ENCODE assay signal across 17 mouse cellular contexts in the genomic region with DNA sequence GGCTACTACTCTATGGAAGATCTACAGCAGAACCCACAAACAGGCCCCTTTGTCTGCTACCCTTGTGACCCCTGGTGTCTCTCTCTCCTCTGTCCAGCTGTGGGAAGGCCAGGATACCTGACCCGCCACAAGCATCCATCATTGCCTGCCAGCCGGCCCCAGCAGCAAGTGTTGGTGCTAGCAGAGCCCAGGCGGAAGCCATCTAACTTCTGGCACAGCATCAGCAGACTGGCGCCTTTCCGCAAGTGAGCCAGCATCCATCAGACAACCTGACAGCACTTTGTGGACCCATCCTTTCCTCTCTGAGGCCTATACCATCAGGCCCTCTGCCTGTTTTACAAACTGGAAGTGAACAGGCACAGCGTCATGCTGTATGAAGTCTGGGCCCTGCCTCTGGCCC. TPM values are rescaled to one million over a fixed set of nuclear protein-coding genes. Genes with fewer than 3 reads are reported as not detected.
DNase-seq lines count a peak whose midpoint lies in the region; ATAC-seq and TF ChIP-seq lines count a peak whose summit lies in the region.
"Had no signal": no experiment of that assay in that cellular context is flagged by ENCODE, and none has a peak within 500 bp of the region (broad histone marks: within the 10 kb centered on the region; RNA-seq: fewer than 3 reads in every experiment).

No protein-coding gene starts in this region.

- 81% methylated on average over 6 of the region's 6 CpGs for WGBS in hindbrain, embryonic 13.5 days
- WGBS in hindbrain, embryonic 11.5 days: 82% methylated on average over 6 of the region's 6 CpGs

- peaks cover 99% of the 10 kb centered on the region for H3K36me3 ChIP-seq in hindbrain, embryonic 13.5 days
- H3K36me3 ChIP-seq in hindbrain, embryonic 11.5 days (ENCODE audit: control insufficient read depth, insufficient read depth, low read length): peaks cover 11% of the 10 kb centered on the region; the same call in 1 of the 2 replicates
- peaks cover 7% of the 10 kb centered on the region for H3K36me3 ChIP-seq in myocyte (ENCODE audit: control insufficient read depth, insufficient read depth)

- intact Hi-C loops in left cerebral cortex, adult 2 months (cut with DNase I): no loop called here

- peak overlapping the region; percentile 35; the same call in 1 of the 2 replicates for H3K27ac ChIP-seq in hindbrain, embryonic 13.5 days
- H3K27ac ChIP-seq in hindbrain, embryonic 11.5 days (ENCODE audit: low read depth, low read length): no peak overlapping the region
- H3K27ac ChIP-seq in left cerebral cortex, adult 2 months: peak overlapping the region; percentile 50
- H3K27ac ChIP-seq: limb, embryonic 15.5 days; midbrain, embryonic 10.5 days had no signal

- TF ChIP-seq POLR2A in myocyte (IDR thresholded peaks at IDR 0.05; ENCODE audit: insufficient read length, low read depth): no peak

- peaks cover 21% of the 10 kb centered on the region for H3K4me1 ChIP-seq in hindbrain, embryonic 13.5 days (replicated peaks)
- peaks cover 3% of the 10 kb centered on the region; the same call in 1 of the 2 replicates for H3K4me1 ChIP-seq in hindbrain, embryonic 11.5 days (replicated peaks; ENCODE audit: control insufficient read depth, insufficient read depth, low read length)
- H3K4me1 ChIP-seq: limb, embryonic 15.5 days had no signal

- peak; percentile 52 to 61 for DNase-seq in cerebellum, postnatal 14 days
- no peak for DNase-seq in hindbrain, embryonic 11.5 days (ENCODE audit: low spot score)
- DNase-seq in left cerebral cortex, adult 2 months (ENCODE audit: extremely low spot score in 1 of 2, low spot score in 2 of 2): no peak
- DNase-seq in left cerebral cortex, adult 11 months (ENCODE audit: low spot score): no peak
- DNase-seq in frontal cortex, postnatal 14 days (ENCODE audit: low spot score in 2 of 2): no peak
- DNase-seq: B cell, adult 2 months; gastrocnemius, postnatal 10 days; lung, postnatal 14 days; retina, postnatal 1 day; right cerebral cortex, postnatal 4 days; thymus, postnatal 25 days had no signal

- no peaks in the 10 kb centered on the region for H3K9me3 ChIP-seq in hindbrain, embryonic 13.5 days
- no peaks in the 10 kb centered on the region for H3K9me3 ChIP-seq in hindbrain, embryonic 11.5 days (ENCODE audit: control insufficient read depth, low read length)
- H3K9me3 ChIP-seq: limb, embryonic 15.5 days; midbrain, embryonic 10.5 days had no signal

- no peaks in the 10 kb centered on the region for H3K79me2 ChIP-seq in myocyte (ENCODE audit: control insufficient read depth, insufficient read depth)

- no peak overlapping the region for H3K4me3 ChIP-seq in hindbrain, embryonic 13.5 days
- H3K4me3 ChIP-seq in hindbrain, embryonic 11.5 days (ENCODE audit: low read depth, low read length): no peak overlapping the region
- no peak overlapping the region for H3K4me3 ChIP-seq in left cerebral cortex, adult 2 months
- no peak overlapping the region for H3K4me3 ChIP-seq in myocyte
- H3K4me3 ChIP-seq: limb, embryonic 15.5 days; midbrain, embryonic 10.5 days had no signal

- no peak for ATAC-seq in cerebellum, adult (ENCODE audit: insufficient number of reproducible peaks, low FRiP score, low TSS enrichment)
- ATAC-seq in hindbrain, embryonic 13.5 days (ENCODE audit: low FRiP score): 0 out of 2 replicates have a peak, but pooled peaks have one; percentile 4
- ATAC-seq in hindbrain, embryonic 11.5 days (ENCODE audit: low FRiP score): no peak
- ATAC-seq: inflammation-experienced regulatory T-cells, adult 6 months had no signal

- no peak for TF ChIP-seq CTCF in left cerebral cortex, adult 2 months (IDR thresholded peaks at IDR 0.05)

- no peaks in the 10 kb centered on the region for H3K27me3 ChIP-seq in hindbrain, embryonic 13.5 days
- no peaks in the 10 kb centered on the region for H3K27me3 ChIP-seq in hindbrain, embryonic 11.5 days (ENCODE audit: control insufficient read depth, insufficient read depth, low read length)
- H3K27me3 ChIP-seq in myocyte (ENCODE audit: control insufficient read depth, insufficient read depth, insufficient read length): no peaks in the 10 kb centered on the region
- H3K27me3 ChIP-seq: limb, embryonic 15.5 days had no signal

- no peak overlapping the region for H3ac ChIP-seq in myocyte (ENCODE audit: control insufficient read depth, insufficient read length)

- H3K9ac ChIP-seq in hindbrain, embryonic 13.5 days: no peak overlapping the region
- no peak overlapping the region for H3K9ac ChIP-seq in hindbrain, embryonic 11.5 days (ENCODE audit: low read depth, low read length)
- H3K9ac ChIP-seq: limb, embryonic 15.5 days had no signal

- H3K4me2 ChIP-seq in hindbrain, embryonic 13.5 days: no peak overlapping the region
- H3K4me2 ChIP-seq in hindbrain, embryonic 11.5 days (replicated peaks; ENCODE audit: low read depth, low read length): no peak overlapping the region
- H3K4me2 ChIP-seq in myocyte (ENCODE audit: low read depth): no peak overlapping the region
- H3K4me2 ChIP-seq: limb, embryonic 15.5 days had no signal

TF ChIP-seq in myocyte, 11 proteins besides CTCF, POLR2A, EP300 and RAD21:
- no peak for TF ChIP-seq E2F4 (IDR thresholded peaks at IDR 0.05; ENCODE audit: insufficient read depth)
- TF ChIP-seq MYOG (IDR thresholded peaks at IDR 0.05; ENCODE audit: control insufficient read depth in 1 of 3, insufficient read depth in 1 of 3, insufficient read length in 2 of 3, low read depth in 2 of 3): no peak
- no peak for TF ChIP-seq SRF (IDR thresholded peaks at IDR 0.05; ENCODE audit: control insufficient read depth, insufficient read length, low read depth)
- no peak for TF ChIP-seq MAX (IDR thresholded peaks at IDR 0.05; ENCODE audit: low read depth)
- TF ChIP-seq POLR2AphosphoS2 (IDR thresholded peaks at IDR 0.05; ENCODE audit: insufficient read length, low read depth): peak; percentile 19
- TF ChIP-seq TCF12 (IDR thresholded peaks at IDR 0.05; ENCODE audit: insufficient read depth, poor library complexity, severe bottlenecking): no peak
- no peak for TF ChIP-seq TCF3 (IDR thresholded peaks at IDR 0.05; ENCODE audit: insufficient read length, low read depth)
- no peak for TF ChIP-seq USF1 (IDR thresholded peaks at IDR 0.05; ENCODE audit: low read depth)

RNA-seq across cellular contexts. Expression of gene Fam168b, which starts 31.3 kb away (rescaled TPM):
- 124 and 127 TPM in 2 replicates for polyA plus RNA-seq in hindbrain, embryonic 13.5 days (2015; fragmentation: Nextera tagmentation; extraction: Ambion mirVana)
- 75.6 and 106 TPM in 2 replicates for polyA plus RNA-seq in hindbrain, embryonic 11.5 days (2014; fragmentation: Nextera tagmentation; extraction: Ambion mirVana)
- 100 to 1,000 TPM; 233 to 241 TPM for total RNA-seq in left cerebral cortex, adult 2 months (2021)
- polyA plus RNA-seq in myocyte (2012; fragmentation: generic; extraction: Trizol): 37.7 TPM

RNA-seq across cellular contexts. Expression of gene Plekhb2, which starts 38.2 kb away (rescaled TPM):
- polyA plus RNA-seq in hindbrain, embryonic 13.5 days (2015; fragmentation: Nextera tagmentation; extraction: Ambion mirVana): 68.7 and 71.8 TPM in 2 replicates
- polyA plus RNA-seq in hindbrain, embryonic 11.5 days (2014; fragmentation: Nextera tagmentation; extraction: Ambion mirVana): 53.5 and 56.7 TPM in 2 replicates
- 100 to 1,000 TPM; 255 to 290 TPM for total RNA-seq in left cerebral cortex, adult 2 months (2021)
- 66.2 TPM for polyA plus RNA-seq in myocyte (2012; fragmentation: generic; extraction: Trizol)

Comparison
In these comparisons a context has a peak if more than half of its experiments do, and no peak if none do; other contexts are left out.
1. DNase-seq: peak in cerebellum, postnatal 14 days (2 of 2); none in hindbrain, embryonic 11.5 days (single experiment), left cerebral cortex, adult 2 months (0 of 2), left cerebral cortex, adult 11 months (single experiment) and frontal cortex, postnatal 14 days (0 of 2).